Comparison of ENCODE assay signal across 9 mouse cellular contexts in genomic region chr13:47121333-47121889, GRCm38 (mm10). TPM values are rescaled to one million over a fixed set of nuclear protein-coding genes. Genes with fewer than 3 reads are reported as not detected.
A peak's percentile ranks its signal among the peaks of the same experiment; 100 is the strongest.
DNase-seq lines count a peak whose midpoint lies in the region; ATAC-seq and TF ChIP-seq lines count a peak whose summit lies in the region.
"Had no signal": no experiment of that assay in that cellular context is flagged by ENCODE, and none has a peak within 500 bp of the region (broad histone marks: within the 10 kb centered on the region; RNA-seq: fewer than 3 reads in every experiment).

No protein-coding gene starts in this region.

- H3K9me3 ChIP-seq in embryonic facial prominence, embryonic 11.5 days (replicated peaks; ENCODE audit: control insufficient read depth, low read length), result no peaks in the 10 kb centered on the region
- no peaks in the 10 kb centered on the region for H3K9me3 ChIP-seq in embryonic facial prominence, embryonic 10.5 days
- H3K9me3 ChIP-seq in forebrain, embryonic 15.5 days, result no peaks in the 10 kb centered on the region
- no peaks in the 10 kb centered on the region for H3K9me3 ChIP-seq in midbrain, postnatal 0 days (ENCODE audit: low read length)

- DNase-seq in embryonic facial prominence, embryonic 11.5 days (ENCODE audit: low spot score), result peak; percentile 8
- no peak for DNase-seq in embryonic facial prominence, embryonic 10.5 days (ENCODE audit: low spot score)
- DNase-seq in lung, adult 2 months, result no peak
- DNase-seq in lung, postnatal 25 days (ENCODE audit: low spot score), result no peak
- DNase-seq in midbrain, postnatal 0 days (ENCODE audit: low spot score), result peak; percentile 19
- DNase-seq in urinary bladder, postnatal 10 days (ENCODE audit: low spot score), result no peak
- DNase-seq: adrenal gland, adult 2 months had no signal

- TF ChIP-seq POLR2A in lung, adult 2 months (IDR thresholded peaks at IDR 0.05; ENCODE audit: borderline replicate concordance, extremely low read depth, low read depth, low read length), result no peak

- H3K27me3 ChIP-seq in embryonic facial prominence, embryonic 11.5 days (ENCODE audit: control insufficient read depth, insufficient read depth, low read length), result peaks cover 4% of the 10 kb centered on the region; the same call in 1 of the 2 replicates
- H3K27me3 ChIP-seq in embryonic facial prominence, embryonic 10.5 days (replicated peaks; ENCODE audit: low read depth, poor library complexity, severe bottlenecking), result peaks cover 51% of the 10 kb centered on the region
- H3K27me3 ChIP-seq in forebrain, embryonic 15.5 days, result no peaks in the 10 kb centered on the region
- H3K27me3 ChIP-seq in midbrain, postnatal 0 days (ENCODE audit: insufficient read depth, low read length), result no peaks in the 10 kb centered on the region

- WGBS in embryonic facial prominence, embryonic 11.5 days, result 30% methylated on average over 12 of the region's 12 CpGs
- WGBS in embryonic facial prominence, embryonic 10.5 days, result 35% methylated on average over 12 of the region's 12 CpGs
- 37% methylated on average over 12 of the region's 12 CpGs for WGBS in lung, adult 2 months
- WGBS in forebrain, embryonic 15.5 days, result 26% methylated on average over 12 of the region's 12 CpGs
- WGBS in midbrain, postnatal 0 days, result 30% methylated on average over 12 of the region's 12 CpGs

- H3K9ac ChIP-seq in embryonic facial prominence, embryonic 11.5 days (replicated peaks; ENCODE audit: low read length), result no peak overlapping the region
- H3K9ac ChIP-seq in forebrain, embryonic 15.5 days (replicated peaks), result no peak overlapping the region
- no peak overlapping the region for H3K9ac ChIP-seq in midbrain, postnatal 0 days (replicated peaks; ENCODE audit: low read length, poor library complexity, severe bottlenecking)

- H3K27ac ChIP-seq in embryonic facial prominence, embryonic 11.5 days (replicated peaks; ENCODE audit: low read depth, low read length), result no peak overlapping the region
- no peak overlapping the region for H3K27ac ChIP-seq in embryonic facial prominence, embryonic 10.5 days (replicated peaks)
- H3K27ac ChIP-seq in forebrain, embryonic 15.5 days (replicated peaks), result no peak overlapping the region
- H3K27ac ChIP-seq in midbrain, postnatal 0 days (ENCODE audit: low read depth, low read length), result no peak overlapping the region

- no peak overlapping the region for H3K4me2 ChIP-seq in embryonic facial prominence, embryonic 11.5 days (ENCODE audit: low read depth, low read length)
- peak overlapping the region; percentile 97 for H3K4me2 ChIP-seq in forebrain, embryonic 15.5 days (replicated peaks)
- peak overlapping the region; percentile 95 for H3K4me2 ChIP-seq in midbrain, postnatal 0 days (ENCODE audit: low read depth, low read length, poor library complexity, severe bottlenecking)

- H3K36me3 ChIP-seq in embryonic facial prominence, embryonic 11.5 days (replicated peaks; ENCODE audit: control insufficient read depth, insufficient read depth, low read depth, low read length), result no peaks in the 10 kb centered on the region
- H3K36me3 ChIP-seq in embryonic facial prominence, embryonic 10.5 days (replicated peaks), result no peaks in the 10 kb centered on the region
- H3K36me3 ChIP-seq in forebrain, embryonic 15.5 days, result no peaks in the 10 kb centered on the region
- no peaks in the 10 kb centered on the region for H3K36me3 ChIP-seq in midbrain, postnatal 0 days (ENCODE audit: insufficient read depth, low read length)

- H3K4me3 ChIP-seq in embryonic facial prominence, embryonic 11.5 days (ENCODE audit: low read depth, low read length), result no peak overlapping the region
- H3K4me3 ChIP-seq in embryonic facial prominence, embryonic 10.5 days, result no peak overlapping the region
- no peak overlapping the region for H3K4me3 ChIP-seq in lung, adult 2 months (replicated peaks; ENCODE audit: extremely low read depth, low read depth, low read length)
- no peak overlapping the region for H3K4me3 ChIP-seq in forebrain, embryonic 15.5 days
- H3K4me3 ChIP-seq in midbrain, postnatal 0 days (ENCODE audit: low read depth, low read length), result peak overlapping the region; percentile 51; the same call in 1 of the 2 replicates

- no peak for ATAC-seq in embryonic facial prominence, embryonic 11.5 days (replicated peaks; ENCODE audit: insufficient number of reproducible peaks, low FRiP score, low TSS enrichment, low read depth)
- no peak for ATAC-seq in forebrain, embryonic 15.5 days (replicated peaks)
- ATAC-seq in midbrain, postnatal 0 days (ENCODE audit: low FRiP score), result no peak
- ATAC-seq in inflammation-experienced regulatory T-cells, adult 6 months, result no peak

- no peaks in the 10 kb centered on the region for H3K4me1 ChIP-seq in embryonic facial prominence, embryonic 11.5 days (ENCODE audit: control insufficient read depth, insufficient read depth, low read length)
- H3K4me1 ChIP-seq in embryonic facial prominence, embryonic 10.5 days, result peaks cover 33% of the 10 kb centered on the region
- peaks cover 4% of the 10 kb centered on the region; the same call in 1 of the 2 replicates for H3K4me1 ChIP-seq in lung, adult 2 months (ENCODE audit: control insufficient read depth, insufficient read depth, low read length)
- H3K4me1 ChIP-seq in forebrain, embryonic 15.5 days, result peaks cover 16% of the 10 kb centered on the region
- no peaks in the 10 kb centered on the region for H3K4me1 ChIP-seq in midbrain, postnatal 0 days (ENCODE audit: insufficient read depth, low read length)

- peak; percentile 49 for TF ChIP-seq CTCF in lung, adult 2 months (IDR thresholded peaks at IDR 0.05; ENCODE audit: insufficient read depth, low read length)
- peak; percentile 64 for TF ChIP-seq CTCF in midbrain, postnatal 0 days (IDR thresholded peaks at IDR 0.05)

RNA-seq across cellular contexts. Expression of gene Rnf144b, which starts 1.0 kb away (rescaled TPM):
- polyA plus RNA-seq in embryonic facial prominence, embryonic 11.5 days (2014; fragmentation: Nextera tagmentation; extraction: Ambion mirVana), result 1.5 and 1.7 TPM in 2 replicates
- 0.79 and 0.90 TPM in 2 replicates for polyA plus RNA-seq in embryonic facial prominence, embryonic 10.5 days (2016; fragmentation: Nextera tagmentation; extraction: Ambion mirVana)
- polyA plus RNA-seq in lung, adult 2 months (2012; rRNA removed), result 15.8 and 20.9 TPM in 2 replicates
- polyA plus RNA-seq in forebrain, embryonic 15.5 days (2015; fragmentation: Nextera tagmentation; extraction: Ambion mirVana), result 0.37 and 0.38 TPM in 2 replicates
- total RNA-seq in midbrain, postnatal 0 days (2014; rRNA removed), result 4.1 TPM in 2 replicates
- polyA plus RNA-seq in midbrain, postnatal 0 days (2015; fragmentation: Nextera tagmentation; extraction: Ambion mirVana), result 1.8 and 1.9 TPM in 2 replicates
- polyA plus RNA-seq in inflammation-experienced regulatory T-cells, adult 6 months (2017; shearing (Covaris generic)), result under 1 TPM in 1 of 3 experiments, not detected in 2; 0.18 TPM

RNA-seq across cellular contexts. Expression of gene Dek, which starts 15.4 kb away (rescaled TPM):
- 314 and 345 TPM in 2 replicates for polyA plus RNA-seq in embryonic facial prominence, embryonic 11.5 days (2014; fragmentation: Nextera tagmentation; extraction: Ambion mirVana)
- polyA plus RNA-seq in embryonic facial prominence, embryonic 10.5 days (2016; fragmentation: Nextera tagmentation; extraction: Ambion mirVana), result 340 and 346 TPM in 2 replicates
- 18.9 and 35.7 TPM in 2 replicates for polyA plus RNA-seq in lung, adult 2 months (2012; rRNA removed)
- 181 and 205 TPM in 2 replicates for polyA plus RNA-seq in forebrain, embryonic 15.5 days (2015; fragmentation: Nextera tagmentation; extraction: Ambion mirVana)
- total RNA-seq in midbrain, postnatal 0 days (2014; rRNA removed), result 34.1 and 60.0 TPM in 2 replicates
- 96.3 and 112 TPM in 2 replicates for polyA plus RNA-seq in midbrain, postnatal 0 days (2015; fragmentation: Nextera tagmentation; extraction: Ambion mirVana)
- polyA plus RNA-seq in inflammation-experienced regulatory T-cells, adult 6 months (2017; shearing (Covaris generic)), result 100 to 1,000 TPM; 101 to 248 (median 120) TPM

Comparison
In these comparisons a context has a peak if more than half of its experiments do, and no peak if none do; other contexts are left out.
1. DNase-seq: peak in embryonic facial prominence, embryonic 11.5 days (single experiment) and midbrain, postnatal 0 days (single experiment); none in embryonic facial prominence, embryonic 10.5 days (single experiment), lung, adult 2 months (single experiment), lung, postnatal 25 days (single experiment) and urinary bladder, postnatal 10 days (single experiment).